Mouse (Mus musculus) liver, embryonic 14 days (tissue): ENCODE results near the gene Acsbg2. TPM values are rescaled to one million over a fixed set of nuclear protein-coding genes. Genes with fewer than 3 reads are reported as not detected.

Source experiments
- polyA plus RNA-seq: library from polyadenylated mRNA; depleted of rRNA; stranded (reverse); fragments of >200 nt; gene quantifications from 2 replicates; pipeline ENCODE4 v1.2.3, GENCODE M21; 2012; rRNA removed

Acsbg2 gene
- not detected in 2 replicates for polyA plus RNA-seq

GRCm38 (mm10) chr17:56874237-56874636, at the start of gene Acsbg2:
Acsbg2 (minus strand) TSS chr17:56874447.

GRCm38 (mm10) chr17:56874936-56875651, 847 bp upstream of the Acsbg2 start, which contains the start of gene 1700061G19Rik:
1700061G19Rik (plus strand) TSS chr17:56875477.

GRCm38 (mm10) chr17:56830411-56831110, 43.7 kb downstream of the Acsbg2 start, which contains the start of gene Rfx2:
Rfx2 (minus strand) TSS chr17:56831013.

Other genes with a start within 250 kb of the Acsbg2 start
- gene Lonp1, start 247.6 kb downstream of the Acsbg2 start, polyA plus RNA-seq, result 43.5 and 46.6 TPM in 2 replicates
- gene Catsperd, start 246.3 kb downstream of the Acsbg2 start, polyA plus RNA-seq, result 0.31 and 0.44 TPM in 2 replicates
- gene Ranbp3, start 201.2 kb downstream of the Acsbg2 start, polyA plus RNA-seq, result 39.4 and 43.3 TPM in 2 replicates
- gene Ndufa11, start 156.7 kb downstream of the Acsbg2 start, polyA plus RNA-seq, result 104 and 123 TPM in 2 replicates
- 2.4 and 2.5 TPM in 2 replicates for gene Vmac, start 156.4 kb downstream of the Acsbg2 start, polyA plus RNA-seq
- 1.0 and 1.2 TPM in 2 replicates for gene Nrtn, start 116.9 kb downstream of the Acsbg2 start, polyA plus RNA-seq
- 16.5 and 17.4 TPM in 2 replicates for gene Dus3l, start 109.7 kb downstream of the Acsbg2 start, polyA plus RNA-seq
- gene Prr22, start 104.2 kb downstream of the Acsbg2 start, polyA plus RNA-seq, result 0.90 and 1.2 TPM in 2 replicates
- gene Rfx2, start 43.4 kb downstream of the Acsbg2 start, polyA plus RNA-seq, result 8.5 and 10.7 TPM in 2 replicates
- gene 1700061G19Rik, start 1.0 kb upstream of the Acsbg2 start, polyA plus RNA-seq, result 0.01 TPM in 2 replicates
- 10.1 and 11.0 TPM in 2 replicates for gene Mllt1, start 61.0 kb upstream of the Acsbg2 start, polyA plus RNA-seq
- not detected in 2 replicates for gene Acer1, start 107.7 kb upstream of the Acsbg2 start, polyA plus RNA-seq
- gene Clpp, start 115.9 kb upstream of the Acsbg2 start, polyA plus RNA-seq, result 57.9 and 62.5 TPM in 2 replicates
- gene Alkbh7, start 122.9 kb upstream of the Acsbg2 start, polyA plus RNA-seq, result 9.1 and 11.2 TPM in 2 replicates
- not detected in 2 replicates for gene Pspn, start 125.6 kb upstream of the Acsbg2 start, polyA plus RNA-seq
- gene Gtf2f1, start 136.8 kb upstream of the Acsbg2 start, polyA plus RNA-seq, result 60.1 and 66.8 TPM in 2 replicates
- gene Gm17949, start 137.0 kb upstream of the Acsbg2 start, polyA plus RNA-seq, result not detected in 2 replicates
- gene Khsrp, start 157.1 kb upstream of the Acsbg2 start, polyA plus RNA-seq, result 30.1 and 35.2 TPM in 2 replicates
- gene Slc25a41, start 167.2 kb upstream of the Acsbg2 start, polyA plus RNA-seq, result not detected in 2 replicates
- gene Crb3, start 184.7 kb upstream of the Acsbg2 start, polyA plus RNA-seq, result 4.4 and 5.0 TPM in 2 replicates
- gene Slc25a23, start 185.4 kb upstream of the Acsbg2 start, polyA plus RNA-seq, result 7.2 and 9.3 TPM in 2 replicates
- 0.93 and 1.6 TPM in 2 replicates for gene Dennd1c, start 204.1 kb upstream of the Acsbg2 start, polyA plus RNA-seq
- 0.18 and 0.37 TPM in 2 replicates for gene Tubb4a, start 213.3 kb upstream of the Acsbg2 start, polyA plus RNA-seq
- gene Tnfsf9, start 230.9 kb upstream of the Acsbg2 start, polyA plus RNA-seq, result 0.46 and 0.59 TPM in 2 replicates